Mouse (Mus musculus) CH12.LX (cell line): ENCODE results near the gene Cyp11a1. TPM values are rescaled to one million over a fixed set of nuclear protein-coding genes. Genes with fewer than 3 reads are reported as not detected.

ENCODE experiments used
- DNase-seq: peaks from one replicate; pipeline ENCODE4 v3.0.0-alpha.2; 2013; ENCODE audit errors: extremely low read depth
- H3K27ac ChIP-seq: 2 replicates; pipeline ENCODE4 v1.5.1; 2012; ENCODE audit warnings: low read depth, mild to moderate bottlenecking, control low read depth, moderate library complexity; ENCODE audit not compliant: insufficient read depth
- H3K27me3 ChIP-seq: replicated peaks from 2 replicates; pipeline ENCODE3; 2012; ENCODE audit warnings: inconsistent platforms
- H3K36me3 ChIP-seq, 2 experiments: replicated peaks in 1 of 2; 2 replicates each; pipeline versions ENCODE3 to v1.6.1; 2012; ENCODE audit warnings: inconsistent platforms in 1 of 2, low read length in 1 of 2, mild to moderate bottlenecking in 1 of 2, mixed read lengths in 1 of 2, moderate library complexity in 1 of 2; ENCODE audit not compliant: control insufficient read depth in 1 of 2, insufficient read depth in 1 of 2
- H3K4me1 ChIP-seq, 2 experiments: 2 replicates each; pipeline ENCODE4 v1.6.1; 2012; ENCODE audit warnings: inconsistent platforms in 1 of 2, moderate library complexity in 1 of 2; ENCODE audit not compliant: insufficient read depth in 2 of 2, control insufficient read depth in 1 of 2
- H3K4me2 ChIP-seq: 2 replicates; pipeline ENCODE4 v1.6.1; 2012; ENCODE audit warnings: low read depth, mild to moderate bottlenecking, control low read depth; ENCODE audit not compliant: poor library complexity, insufficient read depth, severe bottlenecking
- H3K4me3 ChIP-seq, 3 experiments: fragments of 150-350 bp in 1 of 3; sonication (generic) in 1 of 3; replicated peaks in 1 of 3; 2 replicates each; pipeline versions ENCODE3 to v1.5.1; 2011 to 2012; ENCODE audit warnings: low read depth in 2 of 3, low read length in 2 of 3, mild to moderate bottlenecking in 2 of 3, moderate library complexity in 2 of 3, control low read depth in 1 of 3, improper control_type of control experiment in 1 of 3, inconsistent platforms in 1 of 3, mixed read lengths in 1 of 3; ENCODE audit not compliant: poor library complexity in 1 of 3
- H3K79me2 ChIP-seq: replicated peaks from 2 replicates; pipeline ENCODE4 v1.6.1; 2012; ENCODE audit warnings: mild to moderate bottlenecking, moderate library complexity; ENCODE audit not compliant: control insufficient read depth, poor library complexity, insufficient read depth, severe bottlenecking; ENCODE audit errors: extremely low read depth
- H3K9ac ChIP-seq: 2 replicates; pipeline ENCODE4 v1.6.1; 2012; ENCODE audit warnings: low read depth, mild to moderate bottlenecking, control low read depth, moderate library complexity; ENCODE audit not compliant: insufficient read depth
- H3K9me3 ChIP-seq: replicated peaks from 2 replicates; pipeline ENCODE3; 2012; ENCODE audit warnings: low read length, inconsistent platforms, mixed read lengths
- CHD2 ChIP-seq: IDR thresholded peaks from 2 replicates; pipeline ENCODE4 v1.6.1; 2011; ENCODE audit warnings: low read length, improper control_type of control experiment
- CTCF ChIP-seq, 2 experiments: IDR thresholded peaks in 1 of 2; conservative IDR thresholded peaks in 1 of 2; 2 replicates each; pipeline ENCODE4 v1.5.1; 2011 to 2012; ENCODE audit warnings: low read depth in 2 of 2, low read length in 2 of 2, improper control_type of control experiment in 1 of 2, inconsistent platforms in 1 of 2, mild to moderate bottlenecking in 1 of 2, moderate library complexity in 1 of 2
- EP300 ChIP-seq: IDR thresholded peaks from 2 replicates; pipeline ENCODE4 v1.6.1; 2011; ENCODE audit warnings: low read length, improper control_type of control experiment
- HCFC1 ChIP-seq: IDR thresholded peaks from 2 replicates; pipeline ENCODE4 v1.6.1; 2012; ENCODE audit warnings: low read depth, mild to moderate bottlenecking, inconsistent platforms, low read length, improper control_type of control experiment
- IRF4 ChIP-seq: IDR thresholded peaks from 2 replicates; pipeline ENCODE4 v1.6.1; 2014; ENCODE audit warnings: low read depth, mild to moderate bottlenecking, inconsistent platforms, low read length, improper control_type of control experiment
- JUND ChIP-seq: conservative IDR thresholded peaks from 2 replicates; pipeline ENCODE4 v1.6.1; 2011; ENCODE audit warnings: low read depth, low read length, improper control_type of control experiment
- KAT2A ChIP-seq: IDR thresholded peaks from 2 replicates; pipeline ENCODE4 v1.6.1; 2012; ENCODE audit warnings: low read length, improper control_type of control experiment, inconsistent platforms; ENCODE audit not compliant: insufficient replicate concordance
- MAZ ChIP-seq: IDR thresholded peaks from 2 replicates; pipeline ENCODE4 v1.6.1; 2012; ENCODE audit warnings: low read depth, mild to moderate bottlenecking, inconsistent platforms, low read length, improper control_type of control experiment, moderate library complexity
- MXI1 ChIP-seq: IDR thresholded peaks from 2 replicates; pipeline ENCODE4 v1.6.1; 2011; ENCODE audit warnings: mild to moderate bottlenecking, low read depth, low read length, improper control_type of control experiment
- MYC ChIP-seq: IDR thresholded peaks from 2 replicates; pipeline ENCODE4 v1.6.1; 2011; ENCODE audit warnings: low read depth, mild to moderate bottlenecking, improper control_type of control experiment, low read length
- NELFE ChIP-seq: IDR thresholded peaks from 2 replicates; pipeline ENCODE4 v1.6.1; 2011; ENCODE audit warnings: low read depth, low read length, improper control_type of control experiment
- NRF1 ChIP-seq: IDR thresholded peaks from 2 replicates; pipeline ENCODE4 v1.6.1; 2014; ENCODE audit warnings: low read depth, mild to moderate bottlenecking, inconsistent platforms, low read length, improper control_type of control experiment, moderate library complexity
- PAX5 ChIP-seq: IDR thresholded peaks from 2 replicates; pipeline ENCODE4 v1.6.1; 2012; ENCODE audit warnings: low read length, inconsistent platforms, mixed read lengths
- POLR2A ChIP-seq: IDR thresholded peaks from 2 replicates; pipeline ENCODE4 v1.6.1; 2011; ENCODE audit warnings: low read depth, mild to moderate bottlenecking, improper control_type of control experiment, low read length
- POLR2AphosphoS2 ChIP-seq: IDR thresholded peaks from 2 replicates; pipeline ENCODE4 v1.6.1; 2011; ENCODE audit warnings: low read depth, low read length, improper control_type of control experiment
- RAD21 ChIP-seq: IDR thresholded peaks from 2 replicates; pipeline ENCODE4 v1.6.1; 2011; ENCODE audit warnings: low read depth, mild to moderate bottlenecking, low read length, improper control_type of control experiment, moderate library complexity
- SIN3A ChIP-seq: IDR thresholded peaks from 2 replicates; pipeline ENCODE4 v1.6.1; 2012; ENCODE audit warnings: low read length, improper control_type of control experiment, inconsistent platforms
- SMC3 ChIP-seq: IDR thresholded peaks from 2 replicates; pipeline ENCODE4 v1.6.1; 2011; ENCODE audit warnings: low read depth, low read length, improper control_type of control experiment
- TBP ChIP-seq: conservative IDR thresholded peaks from 2 replicates; pipeline ENCODE4 v1.6.1; 2011; ENCODE audit warnings: low read depth, low read length, improper control_type of control experiment
- USF2 ChIP-seq: conservative IDR thresholded peaks from 2 replicates; pipeline ENCODE4 v1.6.1; 2011; ENCODE audit warnings: low read depth, low read length, improper control_type of control experiment
- ZKSCAN1 ChIP-seq: IDR thresholded peaks from 2 replicates; pipeline ENCODE4 v1.6.1; 2012; ENCODE audit warnings: low read depth, inconsistent platforms, low read length, improper control_type of control experiment, borderline replicate concordance
- ZMIZ1 ChIP-seq: IDR thresholded peaks from 2 replicates; pipeline ENCODE4 v1.6.1; 2012; ENCODE audit warnings: low read depth, mild to moderate bottlenecking, inconsistent platforms, low read length, improper control_type of control experiment
- ZNF384 ChIP-seq: IDR thresholded peaks from 2 replicates; pipeline ENCODE4 v1.6.1; 2012; ENCODE audit warnings: low read depth, low read length, improper control_type of control experiment, inconsistent platforms
- dilution Hi-C: fragments of 300-500 bp; cut with MboI; formaldehyde crosslinking; loops from 2 replicates; pipeline ENCODE4 v1.14.3; 2020; ENCODE audit warnings: low sequenced_read_pairs; ENCODE audit not compliant: extremely low pct_unique_long_range_greater_than_20kb, extremely low pct_ligation_motif_present
- in situ Hi-C: fragments of 300-500 bp; cut with MboI; formaldehyde crosslinking; loops from 3 replicates; pipeline ENCODE4 v1.14.3; 2019; ENCODE audit warnings: low sequenced_read_pairs, low pct_ligation_motif_present, low pct_unique_long_range_greater_than_20kb, mixed read lengths
- polyA plus RNA-seq: library from polyadenylated mRNA; unstranded; fragments of >175 nt; gene quantifications from 2 replicates; pipeline ENCODE4 v1.2.1, GENCODE M21; 2012; ENCODE audit warnings: low read depth; ENCODE audit not compliant: insufficient read length
- total RNA-seq, 2 experiments: library from RNA; depleted of rRNA; stranded (reverse); fragments of 300-350 nt in 1 of 2; fragments of >200 nt in 1 of 2; gene quantifications; 2 replicates each; pipeline ENCODE4 v1.2.3; 2012 to 2014

Cyp11a1 gene
- total and polyA plus RNA-seq, 3 experiments = 2.6 to 12.8 (median 9.0) TPM

- H3K27me3 ChIP-seq = peaks cover 11% of the 10 kb centered on the region
- TF ChIP-seq ZNF384 (no peak), ZMIZ1 (no peak), ZKSCAN1 (no peak), HCFC1 (no peak), SIN3A (no peak), MXI1 (no peak), KAT2A (no peak), EP300 (no peak), NRF1 (no peak), MYC (no peak), MAZ (no peak), NELFE (no peak)
Observed at GRCm38 (mm10) chr9:58025995-58026394, 19.8 kb downstream of the Cyp11a1 start.

GRCm38 (mm10) chr9:58027426-58028180 lies 21.4 kb downstream of the Cyp11a1 start:
- Histone ChIP-seq H3K4me3 (no peak overlapping the region), H3K4me1 (no peaks in the 10 kb centered on the region), H3K36me3 (peaks cover 0 to 3% of the 10 kb centered on the region in 2 experiments), H3K4me2 (no peak overlapping the region), H3K9me3 (no peaks in the 10 kb centered on the region), H3K9ac (no peak overlapping the region), H3K27ac (no peak overlapping the region), H3K79me2 (no peaks in the 10 kb centered on the region), H3K27me3 (peaks cover 7% of the 10 kb centered on the region)
- dilution Hi-C loops = no loop called here
- in situ Hi-C loops = no loop called here
- no peak for DNase-seq
- TF ChIP-seq POLR2AphosphoS2 = no peak
- TF ChIP-seq RAD21 = no peak
- TF ChIP-seq POLR2A = no peak
- TF ChIP-seq USF2 = no peak
- no peak for TF ChIP-seq KAT2A
- TF ChIP-seq CTCF (conservative IDR thresholded peaks at IDR 0.05 in 1 of 2, IDR thresholded peaks at IDR 0.05 in 1 of 2; ENCODE audit: low read depth in 2 of 2, low read length in 2 of 2) = no peak
- TF ChIP-seq CHD2 = no peak
- no peak for TF ChIP-seq MYC
- TF ChIP-seq TBP = no peak
- TF ChIP-seq JUND = no peak
- TF ChIP-seq SMC3 = no peak
- no peak for TF ChIP-seq NRF1
- no peak for TF ChIP-seq ZKSCAN1
- no peak for TF ChIP-seq IRF4
- no peak for TF ChIP-seq MAZ
- TF ChIP-seq PAX5 = no peak

More at GRCm38 (mm10) chr9:58025995-58026394, 19.8 kb downstream of the Cyp11a1 start:
- no peaks in the 10 kb centered on the region for H3K9me3 ChIP-seq
- H3K79me2 ChIP-seq = no peaks in the 10 kb centered on the region
- H3K4me1 ChIP-seq = no peaks in the 10 kb centered on the region
- no peak for DNase-seq
- in situ Hi-C loops (no loop called here), dilution Hi-C loops (no loop called here)
- no peak overlapping the region for H3K4me2 ChIP-seq
- no peak overlapping the region for H3K9ac ChIP-seq
- peaks cover 0 to 3% of the 10 kb centered on the region in 2 experiments for H3K36me3 ChIP-seq
- H3K4me3 ChIP-seq = no peak overlapping the region
- H3K27ac ChIP-seq = no peak overlapping the region
